Mouse (Mus musculus): ENCODE data around the gene Fuca2.
"Not testable (repeated sequence)": the region's sequence is repeated elsewhere in the genome, so short reads cannot be mapped to it uniquely, and the experiment has no call there.

The Fuca2 gene

GRCm38 (mm10) chr10:13499331-13499730, at the start of gene Fuca2:
Gene Fuca2, plus strand, starts transcription at chr10:13499540.
- no peak for DNase-seq (ENCODE audit: low read depth, low spot score)

GRCm38 (mm10) chr10:13451640-13452039, 47.7 kb upstream of the Fuca2 start:
- no peak for DNase-seq (ENCODE audit: low read depth, low spot score)

GRCm38 (mm10) chr10:13453200-13453990, 45.9 kb upstream of the Fuca2 start:
- no peak for DNase-seq (ENCODE audit: low read depth, low spot score)

GRCm38 (mm10) chr10:13464295-13464694, 35.0 kb upstream of the Fuca2 start:
- DNase-seq (ENCODE audit: low read depth, low spot score), result not testable (repeated sequence)

- no peak for DNase-seq (ENCODE audit: low read depth, low spot score)
Measured at GRCm38 (mm10) chr10:13466925-13467324, 32.4 kb upstream of the Fuca2 start.

- DNase-seq (ENCODE audit: low read depth, low spot score), result not testable (repeated sequence)
Measured at GRCm38 (mm10) chr10:13468025-13468529, 31.3 kb upstream of the Fuca2 start.

GRCm38 (mm10) chr10:13470236-13470635, 29.1 kb upstream of the Fuca2 start:
- no peak for DNase-seq (ENCODE audit: low read depth, low spot score)

GRCm38 (mm10) chr10:13473287-13473832, 26.0 kb upstream of the Fuca2 start:
- DNase-seq (ENCODE audit: low read depth, low spot score), result no peak

GRCm38 (mm10) chr10:13473833-13474567, 25.3 kb upstream of the Fuca2 start, which contains the start of gene Phactr2:
Gene Phactr2, minus strand, starts transcription at chr10:13474412.
- no peak for DNase-seq (ENCODE audit: low read depth, low spot score)

GRCm38 (mm10) chr10:13474568-13474955, 24.8 kb upstream of the Fuca2 start:
- DNase-seq (ENCODE audit: low read depth, low spot score), result no peak

- no peak for DNase-seq (ENCODE audit: low read depth, low spot score)
Measured at GRCm38 (mm10) chr10:13475121-13475520, 24.2 kb upstream of the Fuca2 start.

- no peak for DNase-seq (ENCODE audit: low read depth, low spot score)
Measured at GRCm38 (mm10) chr10:13479341-13479740, 20.0 kb upstream of the Fuca2 start.

GRCm38 (mm10) chr10:13485958-13486357, 13.4 kb upstream of the Fuca2 start:
- no peak for DNase-seq (ENCODE audit: low read depth, low spot score)

- no peak for DNase-seq (ENCODE audit: low read depth, low spot score)
Measured at GRCm38 (mm10) chr10:13489671-13490070, 9.7 kb upstream of the Fuca2 start.

GRCm38 (mm10) chr10:13493978-13494686, 5.2 kb upstream of the Fuca2 start:
- no peak for DNase-seq (ENCODE audit: low read depth, low spot score)

- DNase-seq (ENCODE audit: low read depth, low spot score), result no peak
Measured at GRCm38 (mm10) chr10:13496315-13496714, 3.0 kb upstream of the Fuca2 start.

- no peak for DNase-seq (ENCODE audit: low read depth, low spot score)
Measured at GRCm38 (mm10) chr10:13500473-13500872, 1.1 kb downstream of the Fuca2 start.

GRCm38 (mm10) chr10:13500938-13501496, 1.7 kb downstream of the Fuca2 start:
- DNase-seq (ENCODE audit: low read depth, low spot score), result peak; percentile 55

GRCm38 (mm10) chr10:13501533-13501932, 2.2 kb downstream of the Fuca2 start:
- not testable (repeated sequence) for DNase-seq (ENCODE audit: low read depth, low spot score)

- no peak for DNase-seq (ENCODE audit: low read depth, low spot score)
Measured at GRCm38 (mm10) chr10:13502371-13502770, 3.0 kb downstream of the Fuca2 start.

GRCm38 (mm10) chr10:13521857-13522256, 22.5 kb downstream of the Fuca2 start:
- DNase-seq (ENCODE audit: low read depth, low spot score), result no peak
